In genomic region chr4:154957289-154957993, GRCm38 (mm10) we compare ENCODE assay signal across 12 mouse cellular contexts. TPM values are rescaled to one million over a fixed set of nuclear protein-coding genes. Genes with fewer than 3 reads are reported as not detected.
A peak's percentile ranks its signal among the peaks of the same experiment; 100 is the strongest.
DNase-seq lines count a peak whose midpoint lies in the region; ATAC-seq lines count a peak whose summit lies in the region.
"Had no signal": no experiment of that assay in that cellular context is flagged by ENCODE, and none has a peak within 500 bp of the region (broad histone marks: within the 10 kb centered on the region; RNA-seq: fewer than 3 reads in every experiment).

No protein-coding gene starts in this region.

- H3K9me3 ChIP-seq in neural tube, embryonic 15.5 days (replicated peaks): no peaks in the 10 kb centered on the region

- H3K36me3 ChIP-seq in neural tube, embryonic 15.5 days: no peaks in the 10 kb centered on the region

- H3K9ac ChIP-seq in neural tube, embryonic 15.5 days (replicated peaks): no peak overlapping the region

- H3K4me3 ChIP-seq in neural tube, embryonic 15.5 days (replicated peaks): no peak overlapping the region

- H3K27ac ChIP-seq in neural tube, embryonic 15.5 days (replicated peaks): no peak overlapping the region

- peak; percentile 9 for DNase-seq in cerebellum, adult 8-10 months
- DNase-seq in cerebellum, postnatal 4 days (ENCODE audit: low spot score in 2 of 2): no peak
- DNase-seq in right cerebral cortex, adult 2 months (ENCODE audit: low spot score in 2 of 2): peak; percentile 59 to 66
- DNase-seq in right cerebral cortex, postnatal 14 days: no peak
- peak; percentile 51 for DNase-seq in left cerebral cortex, postnatal 4 days
- DNase-seq in spleen, postnatal 14 days (ENCODE audit: low spot score in 2 of 2): no peak
- DNase-seq: adrenal gland, adult 2 months; lung, postnatal 14 days had no signal

- no peak for ATAC-seq in neural tube, embryonic 15.5 days (ENCODE audit: low FRiP score)
- ATAC-seq in erythroblast, adult 5-6 weeks (replicated peaks; ENCODE audit: low FRiP score, poor library complexity, severe bottlenecking): no peak
- ATAC-seq: intestine, embryonic 16.5 days had no signal

- 27% methylated on average over 13 of the region's 13 CpGs for WGBS in neural tube, embryonic 15.5 days

- H3K4me2 ChIP-seq in neural tube, embryonic 15.5 days: peak overlapping the region; percentile 42; the same call in 1 of the 2 replicates

- intact Hi-C loops in left cerebral cortex, postnatal 4 days (cut with DNase I): no loop called here

- H3K27me3 ChIP-seq in neural tube, embryonic 15.5 days (replicated peaks): peaks cover 16% of the 10 kb centered on the region

- H3K4me1 ChIP-seq in neural tube, embryonic 15.5 days: peaks cover 64% of the 10 kb centered on the region

RNA-seq across cellular contexts. Expression of gene Hes5, which starts 3.3 kb away (rescaled TPM):
- total RNA-seq in left cerebral cortex, postnatal 4 days (2021): 10 to 100 TPM; 56.8 to 74.5 TPM
- polyA plus RNA-seq in neural tube, embryonic 15.5 days (2015; fragmentation: Nextera tagmentation; extraction: Ambion mirVana): 80.3 and 113 TPM in 2 replicates
- not detected in 2 replicates for total RNA-seq in erythroblast, adult 5-6 weeks (2015; ENCODE audit: low replicate concordance)
- total RNA-seq in erythroblast, adult 5-6 weeks (2017; ENCODE audit: low replicate concordance): not detected in 2 replicates
- total RNA-seq: adrenal gland, adult 2 months; MEL had no signal
- polyA plus RNA-seq: adrenal gland, adult 2 months had no signal

RNA-seq across cellular contexts. Expression of gene Pank4, which starts 6.5 kb away (rescaled TPM):
- total RNA-seq in left cerebral cortex, postnatal 4 days (2021): 10 to 100 TPM; 34.5 to 39.8 TPM
- 37.4 and 40.6 TPM in 2 replicates for polyA plus RNA-seq in neural tube, embryonic 15.5 days (2015; fragmentation: Nextera tagmentation; extraction: Ambion mirVana)
- 11.7 and 19.6 TPM in 2 replicates for total RNA-seq in erythroblast, adult 5-6 weeks (2015; ENCODE audit: low replicate concordance)
- 11.1 and 11.2 TPM in 2 replicates for total RNA-seq in erythroblast, adult 5-6 weeks (2017; ENCODE audit: low replicate concordance)

RNA-seq across cellular contexts. Expression of gene Tnfrsf14, which starts 29.1 kb away (rescaled TPM):
- 1 to 10 TPM in 1 of 2 experiments, under 1 TPM in 1; 0.58 to 1.1 TPM for total RNA-seq in left cerebral cortex, postnatal 4 days (2021)
- 0.37 and 1.4 TPM in 2 replicates for polyA plus RNA-seq in neural tube, embryonic 15.5 days (2015; fragmentation: Nextera tagmentation; extraction: Ambion mirVana)
- total RNA-seq in erythroblast, adult 5-6 weeks (2015; ENCODE audit: low replicate concordance): 634 and 677 TPM in 2 replicates
- total RNA-seq in erythroblast, adult 5-6 weeks (2017; ENCODE audit: low replicate concordance): 775 and 846 TPM in 2 replicates

RNA-seq across cellular contexts. Expression of gene Fam213b, which starts 58.5 kb away (rescaled TPM):
- total RNA-seq in left cerebral cortex, postnatal 4 days (2021): 10 to 100 TPM; 19.5 to 19.8 TPM
- polyA plus RNA-seq in neural tube, embryonic 15.5 days (2015; fragmentation: Nextera tagmentation; extraction: Ambion mirVana): 68.2 and 79.2 TPM in 2 replicates
- total RNA-seq in erythroblast, adult 5-6 weeks (2015; ENCODE audit: low replicate concordance): 3.6 and 8.8 TPM in 2 replicates
- 2.3 and 2.5 TPM in 2 replicates for total RNA-seq in erythroblast, adult 5-6 weeks (2017; ENCODE audit: low replicate concordance)
- total RNA-seq: MEL had no signal

Comparison
In these comparisons a context has a peak if more than half of its experiments do, and no peak if none do; other contexts are left out.
1. DNase-seq: peak in cerebellum, adult 8-10 months (single experiment), right cerebral cortex, adult 2 months (2 of 2) and left cerebral cortex, postnatal 4 days (single experiment); none in cerebellum, postnatal 4 days (0 of 2), right cerebral cortex, postnatal 14 days (single experiment) and spleen, postnatal 14 days (0 of 2).
2. RNA of gene Hes5, which starts 3.3 kb away (total RNA-seq): 56.8 to 74.5 TPM in left cerebral cortex, postnatal 4 days; not detected in erythroblast, adult 5-6 weeks; every median in the first group is over 10 times any median in the second.
3. RNA of gene Tnfrsf14, which starts 29.1 kb away (total RNA-seq): 634 to 846 TPM in erythroblast, adult 5-6 weeks; 0.58 to 1.1 TPM in left cerebral cortex, postnatal 4 days; every median in the first group is over 100 times any median in the second.